Mouse (Mus musculus): ENCODE results near the gene Erh. TPM values are rescaled to one million over a fixed set of nuclear protein-coding genes. Genes with fewer than 3 reads are reported as not detected.

Erh gene
- polyA plus RNA-seq, 1 experiment from 2014 or later = 295 TPM

- WGBS = 85% methylated on average over 3 of the region's 3 CpGs
- no peak for ATAC-seq (ENCODE audit: low FRiP score, low read depth)
- Histone ChIP-seq H3K36me3 (peaks cover 2% of the 10 kb centered on the region; the same call in 1 of the 2 replicates), H3K4me1 (no peaks in the 10 kb centered on the region), H3K27ac (no peak overlapping the region), H3K9ac (no peak overlapping the region), H3K27me3 (replicated peaks) (no peaks in the 10 kb centered on the region), H3K4me3 (no peak overlapping the region), H3K9me3 (no peaks in the 10 kb centered on the region), H3K4me2 (replicated peaks) (no peak overlapping the region)
Measured at GRCm38 (mm10) chr12:80609928-80610327, 34.2 kb downstream of the Erh start.

- H3K9ac ChIP-seq = no peak overlapping the region
- no peaks in the 10 kb centered on the region for H3K9me3 ChIP-seq
- no peaks in the 10 kb centered on the region for H3K4me1 ChIP-seq
- ATAC-seq (ENCODE audit: low FRiP score, low read depth) = no peak
- no peaks in the 10 kb centered on the region for H3K27me3 ChIP-seq (replicated peaks)
- H3K36me3 ChIP-seq = peaks cover 6% of the 10 kb centered on the region; the same call in 1 of the 2 replicates
- 89% methylated on average over 1 of the region's 1 CpGs for WGBS
- no peak overlapping the region for H3K4me3 ChIP-seq
- no peak overlapping the region for H3K27ac ChIP-seq
- H3K4me2 ChIP-seq (replicated peaks) = no peak overlapping the region
Measured at GRCm38 (mm10) chr12:80608576-80608975, 35.6 kb downstream of the Erh start.

- no peaks in the 10 kb centered on the region for H3K27me3 ChIP-seq (replicated peaks)
- WGBS = 93% methylated on average over 2 of the region's 2 CpGs
- no peaks in the 10 kb centered on the region for H3K4me1 ChIP-seq
- no peak overlapping the region for H3K4me2 ChIP-seq (replicated peaks)
- H3K9ac ChIP-seq = no peak overlapping the region
- H3K9me3 ChIP-seq = no peaks in the 10 kb centered on the region
- H3K36me3 ChIP-seq = peaks cover 16% of the 10 kb centered on the region; the same call in 1 of the 2 replicates
- no peak overlapping the region for H3K27ac ChIP-seq
- no peak overlapping the region for H3K4me3 ChIP-seq
- no peak for ATAC-seq (ENCODE audit: low FRiP score, low read depth)
Measured at GRCm38 (mm10) chr12:80604218-80604617, 39.9 kb downstream of the Erh start.

GRCm38 (mm10) chr12:80603566-80603965, 40.6 kb downstream of the Erh start:
- Histone ChIP-seq H3K4me3 (no peak overlapping the region), H3K9ac (no peak overlapping the region), H3K27ac (no peak overlapping the region), H3K9me3 (no peaks in the 10 kb centered on the region), H3K4me1 (no peaks in the 10 kb centered on the region), H3K4me2 (replicated peaks) (no peak overlapping the region), H3K27me3 (replicated peaks) (no peaks in the 10 kb centered on the region), H3K36me3 (peaks cover 19% of the 10 kb centered on the region; the same call in 1 of the 2 replicates)
- no peak for ATAC-seq (ENCODE audit: low FRiP score, low read depth)
- WGBS = 74% methylated on average over 4 of the region's 4 CpGs

GRCm38 (mm10) chr12:80602432-80602831, 41.7 kb downstream of the Erh start:
- H3K9ac ChIP-seq = no peak overlapping the region
- H3K4me2 ChIP-seq (replicated peaks) = no peak overlapping the region
- no peak overlapping the region for H3K4me3 ChIP-seq
- no peak for ATAC-seq (ENCODE audit: low FRiP score, low read depth)
- WGBS = 99% methylated on average over 5 of the region's 5 CpGs
- H3K4me1 ChIP-seq = no peaks in the 10 kb centered on the region
- H3K27me3 ChIP-seq (replicated peaks) = no peaks in the 10 kb centered on the region
- no peak overlapping the region for H3K27ac ChIP-seq
- H3K9me3 ChIP-seq = no peaks in the 10 kb centered on the region
- peaks cover 21% of the 10 kb centered on the region; the same call in 1 of the 2 replicates for H3K36me3 ChIP-seq

- H3K27me3 ChIP-seq (replicated peaks) = no peaks in the 10 kb centered on the region
- WGBS = 84% methylated on average over 9 of the region's 9 CpGs
- H3K4me1 ChIP-seq = no peaks in the 10 kb centered on the region
- no peak overlapping the region for H3K27ac ChIP-seq
- no peak overlapping the region for H3K4me3 ChIP-seq
- no peak for ATAC-seq (ENCODE audit: low FRiP score, low read depth)
- peaks cover 21% of the 10 kb centered on the region; the same call in 1 of the 2 replicates for H3K36me3 ChIP-seq
- no peak overlapping the region for H3K4me2 ChIP-seq (replicated peaks)
- no peak overlapping the region for H3K9ac ChIP-seq
- no peaks in the 10 kb centered on the region for H3K9me3 ChIP-seq
Measured at GRCm38 (mm10) chr12:80601597-80602269, 42.4 kb downstream of the Erh start.

- no peak overlapping the region for H3K4me2 ChIP-seq (replicated peaks)
- no peak overlapping the region for H3K27ac ChIP-seq
- H3K4me1 ChIP-seq = no peaks in the 10 kb centered on the region
- H3K9me3 ChIP-seq = no peaks in the 10 kb centered on the region
- peaks cover 15% of the 10 kb centered on the region; the same call in 1 of the 2 replicates for H3K36me3 ChIP-seq
- no peak overlapping the region for H3K4me3 ChIP-seq
- H3K9ac ChIP-seq = no peak overlapping the region
- H3K27me3 ChIP-seq (replicated peaks) = no peaks in the 10 kb centered on the region
- no peak for ATAC-seq (ENCODE audit: low FRiP score, low read depth)
- WGBS = 42% methylated on average over 6 of the region's 6 CpGs
Measured at GRCm38 (mm10) chr12:80598756-80599155, 45.4 kb downstream of the Erh start.

GRCm38 (mm10) chr12:80598236-80598635, 45.9 kb downstream of the Erh start:
- no peak overlapping the region for H3K27ac ChIP-seq
- 14% methylated on average over 7 of the region's 7 CpGs for WGBS
- peaks cover 15% of the 10 kb centered on the region; the same call in 1 of the 2 replicates for H3K36me3 ChIP-seq

GRCm38 (mm10) chr12:80595968-80596367, 48.2 kb downstream of the Erh start:
- peaks cover 13% of the 10 kb centered on the region; the same call in 1 of the 2 replicates for H3K36me3 ChIP-seq
- 88% methylated on average over 4 of the region's 4 CpGs for WGBS
- H3K4me3 ChIP-seq = no peak overlapping the region

More at GRCm38 (mm10) chr12:80598236-80598635, 45.9 kb downstream of the Erh start:
- Histone ChIP-seq H3K4me1 (no peaks in the 10 kb centered on the region), H3K4me3 (no peak overlapping the region), H3K27me3 (replicated peaks) (no peaks in the 10 kb centered on the region), H3K4me2 (replicated peaks) (no peak overlapping the region), H3K9me3 (no peaks in the 10 kb centered on the region), H3K9ac (no peak overlapping the region)
- no peak for ATAC-seq (ENCODE audit: low FRiP score, low read depth)

GRCm38 (mm10) chr12:80595566-80595965, 48.6 kb downstream of the Erh start:
- H3K36me3 ChIP-seq = peaks cover 16% of the 10 kb centered on the region
- 98% methylated on average over 4 of the region's 4 CpGs for WGBS
- H3K27me3 ChIP-seq (replicated peaks) = no peaks in the 10 kb centered on the region

More at GRCm38 (mm10) chr12:80595968-80596367, 48.2 kb downstream of the Erh start:
- Histone ChIP-seq H3K9ac (no peak overlapping the region), H3K4me1 (no peaks in the 10 kb centered on the region), H3K27ac (no peak overlapping the region), H3K27me3 (replicated peaks) (no peaks in the 10 kb centered on the region), H3K9me3 (no peaks in the 10 kb centered on the region), H3K4me2 (replicated peaks) (no peak overlapping the region)
- no peak for ATAC-seq (ENCODE audit: low FRiP score, low read depth)

GRCm38 (mm10) chr12:80594781-80595180, 49.4 kb downstream of the Erh start:
- Histone ChIP-seq H3K9ac (no peak overlapping the region), H3K36me3 (peaks cover 23% of the 10 kb centered on the region), H3K4me3 (no peak overlapping the region), H3K27ac (no peak overlapping the region), H3K9me3 (no peaks in the 10 kb centered on the region), H3K27me3 (replicated peaks) (no peaks in the 10 kb centered on the region), H3K4me2 (replicated peaks) (no peak overlapping the region), H3K4me1 (no peaks in the 10 kb centered on the region)
- WGBS = 91% methylated on average over 4 of the region's 4 CpGs
- no peak for ATAC-seq (ENCODE audit: low FRiP score, low read depth)

More at GRCm38 (mm10) chr12:80595566-80595965, 48.6 kb downstream of the Erh start:
- Histone ChIP-seq H3K4me1 (no peaks in the 10 kb centered on the region), H3K4me2 (replicated peaks) (no peak overlapping the region), H3K4me3 (no peak overlapping the region), H3K9ac (no peak overlapping the region), H3K27ac (no peak overlapping the region), H3K9me3 (no peaks in the 10 kb centered on the region)
- no peak for ATAC-seq (ENCODE audit: low FRiP score, low read depth)

GRCm38 (mm10) chr12:80594141-80594540, 50.0 kb downstream of the Erh start:
- 86% methylated on average over 4 of the region's 4 CpGs for WGBS
- H3K4me3 ChIP-seq = no peak overlapping the region
- no peak overlapping the region for H3K27ac ChIP-seq
- H3K27me3 ChIP-seq (replicated peaks) = no peaks in the 10 kb centered on the region
- H3K9me3 ChIP-seq = no peaks in the 10 kb centered on the region
- peaks cover 26% of the 10 kb centered on the region for H3K36me3 ChIP-seq
- no peak overlapping the region for H3K4me2 ChIP-seq (replicated peaks)
- ATAC-seq (ENCODE audit: low FRiP score, low read depth) = no peak
- no peaks in the 10 kb centered on the region for H3K4me1 ChIP-seq
- H3K9ac ChIP-seq = no peak overlapping the region

- Histone ChIP-seq H3K4me2 (replicated peaks) (no peak overlapping the region), H3K27ac (no peak overlapping the region), H3K4me3 (no peak overlapping the region), H3K27me3 (replicated peaks) (no peaks in the 10 kb centered on the region), H3K36me3 (peaks cover 13% of the 10 kb centered on the region), H3K9me3 (no peaks in the 10 kb centered on the region), H3K9ac (no peak overlapping the region), H3K4me1 (no peaks in the 10 kb centered on the region)
- ATAC-seq (ENCODE audit: low FRiP score, low read depth) = no peak
- 32% methylated on average over 2 of the region's 2 CpGs for WGBS
Measured at GRCm38 (mm10) chr12:80584973-80585372, 59.2 kb downstream of the Erh start.

Measured in neural tube, embryonic 12.5 days (tissue).